Mouse (Mus musculus): Measurements from ENCODE around the gene Slc27a5.

GRCm38 (mm10) chr7:12998851-12999250, 859 bp upstream of the Slc27a5 start, which contains the start of gene Trim28:
- TF ChIP-seq POLR2A (IDR thresholded peaks at IDR 0.05; ENCODE audit: insufficient read depth, low read length) = no peak
- no peak for TF ChIP-seq CTCF (IDR thresholded peaks at IDR 0.05; ENCODE audit: low read depth, low read length)
- no peak for TF ChIP-seq EP300 (IDR thresholded peaks at IDR 0.05; ENCODE audit: insufficient read depth, low read depth, low read length)
